Mouse (Mus musculus): ENCODE measurements at regions not wholly inside any gene's neighbourhood (a gene's known extent, or its start where the extent isn't known, plus 50 kb on each side); places are given as distances from the start of the nearest gene placed in this dataset.

DNA sequence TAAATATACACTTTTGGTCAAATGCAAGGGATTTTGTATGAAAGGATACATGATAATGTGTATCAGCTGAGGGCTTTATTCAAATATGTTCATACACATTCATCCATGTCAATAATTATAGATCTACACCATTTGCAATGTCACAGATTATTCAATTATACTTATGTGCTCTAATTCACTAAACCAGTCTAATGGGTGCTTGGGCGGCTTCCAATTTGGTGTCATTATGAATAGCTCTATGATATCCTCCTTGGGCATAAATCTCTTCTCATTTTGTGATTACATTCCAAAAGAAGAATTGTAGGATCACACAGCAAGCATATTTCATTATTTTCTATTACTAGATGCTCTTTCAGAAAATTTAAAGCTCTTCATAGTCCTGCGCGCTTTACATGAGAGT, 97.7 kb upstream of the Prr30 start:
- DNase-seq (ENCODE audit: low spot score) (no peak), ATAC-seq (ENCODE audit: low FRiP score) (no peak)
- H3K36me3 ChIP-seq (replicated peaks; ENCODE audit: control insufficient read depth, insufficient read depth), result no peaks in the 10 kb centered on the region
- H3K4me1 ChIP-seq (replicated peaks; ENCODE audit: control insufficient read depth, insufficient read depth, low read length), result no peaks in the 10 kb centered on the region
- no peaks in the 10 kb centered on the region for H3K27me3 ChIP-seq (ENCODE audit: control insufficient read depth, insufficient read depth, low read length)
- no peak overlapping the region for H3K27ac ChIP-seq
- H3K9ac ChIP-seq, result no peak overlapping the region
- H3K4me3 ChIP-seq (replicated peaks; ENCODE audit: low read length), result no peak overlapping the region
- H3K4me2 ChIP-seq (replicated peaks), result no peak overlapping the region
- H3K9me3 ChIP-seq (ENCODE audit: control insufficient read depth, low read length), result no peaks in the 10 kb centered on the region
- 82% methylated on average over 3 of the region's 3 CpGs for WGBS

DNA sequence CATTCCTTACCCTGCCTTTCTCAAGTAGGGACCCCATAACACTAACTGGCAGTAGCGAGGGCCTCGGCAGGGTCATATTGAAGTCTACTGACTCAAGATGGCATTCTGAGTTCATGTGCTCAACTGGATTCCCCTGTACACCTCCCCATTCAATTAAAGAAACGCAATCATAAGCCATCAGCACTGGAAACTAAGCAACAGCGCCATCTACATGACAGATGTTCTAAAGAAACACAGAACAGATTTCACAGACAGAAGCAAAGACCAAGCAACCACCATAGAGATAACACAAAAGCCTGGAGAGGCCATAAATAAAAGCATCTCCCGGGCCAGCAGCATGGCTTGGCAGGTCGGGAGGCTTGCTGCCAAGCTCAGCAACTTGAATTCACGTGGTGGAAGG, 94.6 kb upstream of the Prr30 start:
- Histone ChIP-seq H3K27me3 (ENCODE audit: control insufficient read depth, insufficient read depth, low read length) (no peaks in the 10 kb centered on the region), H3K4me2 (replicated peaks) (no peak overlapping the region), H3K9me3 (ENCODE audit: control insufficient read depth, low read length) (no peaks in the 10 kb centered on the region), H3K4me1 (replicated peaks; ENCODE audit: control insufficient read depth, insufficient read depth, low read length) (no peaks in the 10 kb centered on the region), H3K9ac (no peak overlapping the region), H3K27ac (no peak overlapping the region), H3K36me3 (replicated peaks; ENCODE audit: control insufficient read depth, insufficient read depth) (no peaks in the 10 kb centered on the region), H3K4me3 (replicated peaks; ENCODE audit: low read length) (no peak overlapping the region)
- ATAC-seq (ENCODE audit: low FRiP score), result no peak
- 36% methylated on average over 7 of the region's 7 CpGs for WGBS
- peak; percentile 71 for DNase-seq (ENCODE audit: low spot score)

DNA sequence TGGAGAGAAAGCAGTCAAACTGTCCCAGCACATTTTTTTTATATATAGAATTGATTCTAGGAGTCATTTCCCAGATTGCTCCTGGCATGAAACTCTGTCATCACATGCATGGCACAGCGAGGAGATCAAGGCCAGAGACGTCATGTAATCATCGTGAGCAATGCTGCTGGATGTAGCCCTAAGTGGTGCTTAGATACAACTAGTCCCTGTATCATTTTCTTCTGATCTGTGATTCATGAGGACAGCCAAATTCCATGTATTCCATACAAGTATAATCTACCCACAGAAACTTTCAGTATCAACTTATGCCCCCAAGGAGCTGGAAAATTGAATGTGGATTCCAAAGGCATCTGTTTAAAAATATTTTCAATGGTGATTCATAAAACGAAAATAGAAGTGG, 87.6 kb upstream of the Prr30 start:
- Histone ChIP-seq H3K27me3 (ENCODE audit: control insufficient read depth, insufficient read depth, low read length) (no peaks in the 10 kb centered on the region), H3K27ac (no peak overlapping the region), H3K4me3 (replicated peaks; ENCODE audit: low read length) (no peak overlapping the region), H3K9ac (no peak overlapping the region), H3K9me3 (ENCODE audit: control insufficient read depth, low read length) (no peaks in the 10 kb centered on the region), H3K4me1 (replicated peaks; ENCODE audit: control insufficient read depth, insufficient read depth, low read length) (no peaks in the 10 kb centered on the region), H3K4me2 (replicated peaks) (no peak overlapping the region), H3K36me3 (replicated peaks; ENCODE audit: control insufficient read depth, insufficient read depth) (no peaks in the 10 kb centered on the region)
- ATAC-seq (ENCODE audit: low FRiP score) (no peak), DNase-seq (ENCODE audit: low spot score) (no peak)
- WGBS, result 89% methylated on average over 4 of the region's 4 CpGs

DNA sequence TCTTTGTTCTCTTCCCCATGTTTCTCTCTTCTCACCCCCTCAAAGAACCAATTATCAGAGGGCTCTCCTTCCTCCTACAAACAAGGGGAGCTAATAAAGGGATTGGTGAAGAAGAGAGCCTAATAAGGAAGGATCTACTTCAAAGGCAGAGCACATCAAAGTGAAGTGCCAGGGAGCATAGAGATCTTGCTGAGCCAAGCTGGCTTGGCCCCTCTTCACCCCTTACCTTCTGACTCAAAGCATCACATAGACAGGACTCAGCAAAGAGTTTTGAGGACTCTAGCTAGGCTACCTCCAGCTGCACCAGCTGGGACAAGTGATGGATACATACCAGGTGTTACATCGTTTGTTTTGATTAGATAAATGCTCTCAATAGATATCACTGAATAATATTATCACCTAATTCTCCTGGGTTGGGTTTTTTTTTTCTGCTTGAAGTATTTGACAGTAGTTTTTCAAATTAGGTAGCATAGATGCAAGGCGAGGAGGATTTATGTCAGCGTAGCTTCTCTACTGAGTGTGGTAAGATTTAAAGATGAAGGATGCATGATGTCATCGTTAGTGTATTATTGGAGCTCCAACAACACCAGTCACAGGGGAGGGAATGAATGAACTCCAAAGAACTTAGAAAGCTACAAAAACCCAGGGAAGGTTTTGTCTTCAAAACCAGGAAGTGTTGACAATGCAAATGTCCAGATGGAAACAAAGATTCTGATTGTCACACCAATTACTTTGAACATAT, 69.1 kb upstream of the Prr30 start:
- no peak for ATAC-seq (ENCODE audit: low FRiP score)

DNA sequence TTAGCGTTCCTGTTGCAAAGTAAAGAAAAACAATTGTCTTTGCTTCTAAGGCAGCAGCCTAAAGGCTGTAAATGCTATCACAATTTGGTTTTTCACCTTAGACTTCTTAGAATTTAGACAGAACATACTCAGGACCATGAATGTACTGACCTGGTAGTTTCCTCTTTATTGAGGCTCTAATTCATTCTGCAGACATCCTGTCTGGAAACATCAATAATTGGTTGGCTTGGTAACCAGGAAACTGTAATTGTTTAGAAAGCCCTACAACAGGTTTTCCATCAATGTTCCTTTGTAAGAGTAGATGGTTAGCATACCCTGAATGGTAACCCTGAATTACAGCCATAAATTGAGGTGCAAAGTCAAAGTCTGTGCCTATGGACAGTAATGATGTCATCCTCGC, 67.4 kb upstream of the Prr30 start:
- no peaks in the 10 kb centered on the region for H3K9me3 ChIP-seq (ENCODE audit: control insufficient read depth, low read length)
- no peak overlapping the region for H3K4me3 ChIP-seq (replicated peaks; ENCODE audit: low read length)
- no peak overlapping the region for H3K27ac ChIP-seq
- H3K4me1 ChIP-seq (replicated peaks; ENCODE audit: control insufficient read depth, insufficient read depth, low read length), result no peaks in the 10 kb centered on the region
- WGBS, result 89% methylated on average over 2 of the region's 2 CpGs
- H3K9ac ChIP-seq, result no peak overlapping the region
- DNase-seq (ENCODE audit: low spot score) (no peak), ATAC-seq (ENCODE audit: low FRiP score) (no peak)
- H3K27me3 ChIP-seq (ENCODE audit: control insufficient read depth, insufficient read depth, low read length), result no peaks in the 10 kb centered on the region
- H3K4me2 ChIP-seq (replicated peaks), result no peak overlapping the region
- no peaks in the 10 kb centered on the region for H3K36me3 ChIP-seq (replicated peaks; ENCODE audit: control insufficient read depth, insufficient read depth)

More for the DNA sequence above, 69.1 kb upstream of the Prr30 start:
- Histone ChIP-seq H3K4me1 (replicated peaks; ENCODE audit: control insufficient read depth, insufficient read depth, low read length) (no peaks in the 10 kb centered on the region), H3K4me2 (replicated peaks) (no peak overlapping the region), H3K36me3 (replicated peaks; ENCODE audit: control insufficient read depth, insufficient read depth) (no peaks in the 10 kb centered on the region), H3K9me3 (ENCODE audit: control insufficient read depth, low read length) (no peaks in the 10 kb centered on the region), H3K27me3 (ENCODE audit: control insufficient read depth, insufficient read depth, low read length) (no peaks in the 10 kb centered on the region), H3K9ac (no peak overlapping the region), H3K4me3 (replicated peaks; ENCODE audit: low read length) (no peak overlapping the region), H3K27ac (no peak overlapping the region)
- no peak for DNase-seq (ENCODE audit: low spot score)
- WGBS, result 69% methylated on average over 4 of the region's 4 CpGs

All from hindbrain, embryonic 14.5 days (tissue).